Mouse (Mus musculus) testis, adult 2 months (tissue): ENCODE data around the gene Nav3.

Experiments used
- CTCF ChIP-seq: fragments of 200-500 bp; IDR thresholded peaks from 2 replicates; pipeline ENCODE4 v1.5.1; 2012; ENCODE audit warnings: low read depth, mild to moderate bottlenecking, inconsistent platforms, low read length, moderate library complexity; ENCODE audit not compliant: control insufficient read depth, insufficient read depth, insufficient replicate concordance
- POLR2A ChIP-seq: fragments of 200-500 bp; IDR thresholded peaks from 2 replicates; pipeline ENCODE4 v1.6.1; 2012; ENCODE audit warnings: low read depth, mild to moderate bottlenecking, inconsistent platforms, low read length, moderate library complexity; ENCODE audit not compliant: control insufficient read depth

DNA sequence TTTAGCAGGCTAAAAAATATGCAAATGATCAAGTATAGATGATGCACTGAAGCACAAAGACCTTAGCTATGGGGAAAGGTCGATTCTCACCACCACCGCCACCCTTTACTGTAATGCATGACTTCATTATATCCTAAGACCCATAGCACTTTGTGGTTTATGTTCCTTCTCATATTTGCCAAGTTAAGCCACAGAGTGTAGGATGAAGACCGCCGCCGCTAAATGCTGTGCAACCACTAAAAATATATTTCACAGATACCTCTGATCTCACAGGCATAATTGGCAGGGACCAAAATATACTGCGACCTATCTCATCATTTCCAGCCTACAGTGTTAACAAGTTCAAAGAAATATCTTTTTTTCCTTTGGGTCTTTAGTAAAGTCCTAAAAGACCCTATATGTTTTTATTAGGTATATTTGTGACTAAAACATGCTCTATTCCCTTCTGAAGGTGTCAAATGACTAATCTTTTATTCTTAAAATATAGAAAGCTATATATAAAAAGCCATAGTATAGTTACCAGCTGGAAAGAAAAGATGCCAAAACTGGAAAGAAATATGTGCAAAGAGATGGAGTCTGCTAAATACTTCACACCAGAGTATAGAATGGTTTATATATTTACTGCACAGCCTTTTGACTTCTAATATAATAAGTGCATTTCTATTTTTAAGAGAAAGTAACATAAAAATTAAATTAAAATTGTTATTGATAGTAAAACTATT lies 69.4 kb downstream of the Nav3 start:
- TF ChIP-seq POLR2A (no peak), CTCF (no peak)
